Mouse (Mus musculus): ENCODE data around the gene Gm45618.

DNA sequence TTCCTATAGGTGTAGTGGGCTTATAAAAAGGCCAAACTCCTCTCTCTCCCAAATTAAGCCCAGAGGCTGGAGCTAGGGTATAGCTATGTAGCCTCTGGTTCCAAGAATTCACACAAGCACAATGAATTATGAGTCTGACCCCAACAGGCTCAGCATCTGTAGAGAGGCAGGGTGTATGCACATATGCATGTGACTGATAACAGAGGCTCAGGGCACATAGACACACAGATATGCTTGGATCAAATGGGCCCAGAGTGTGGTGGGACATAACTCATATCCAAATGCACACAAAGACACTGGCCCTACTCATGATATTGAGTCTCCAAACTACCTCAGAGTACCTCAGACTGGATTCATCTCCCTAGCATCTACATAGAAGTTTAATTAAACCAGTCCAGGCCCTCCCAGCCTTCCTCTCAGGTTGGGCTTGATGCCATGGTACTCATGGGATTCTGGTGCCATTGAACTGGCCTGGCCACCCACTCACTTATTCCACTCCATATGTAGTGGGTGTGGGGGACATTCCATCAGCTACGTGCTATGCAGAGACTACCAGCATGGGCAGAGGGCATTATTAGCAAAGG lies 33.4 kb downstream of the Gm45618 start:
- no peak for TF ChIP-seq CTCF (IDR thresholded peaks at IDR 0.05)
- no peak for TF ChIP-seq POLR2A (IDR thresholded peaks at IDR 0.05; ENCODE audit: insufficient read depth, low read depth, low read length)
